Mouse (Mus musculus): ENCODE results near the gene Cideb.

DNA sequence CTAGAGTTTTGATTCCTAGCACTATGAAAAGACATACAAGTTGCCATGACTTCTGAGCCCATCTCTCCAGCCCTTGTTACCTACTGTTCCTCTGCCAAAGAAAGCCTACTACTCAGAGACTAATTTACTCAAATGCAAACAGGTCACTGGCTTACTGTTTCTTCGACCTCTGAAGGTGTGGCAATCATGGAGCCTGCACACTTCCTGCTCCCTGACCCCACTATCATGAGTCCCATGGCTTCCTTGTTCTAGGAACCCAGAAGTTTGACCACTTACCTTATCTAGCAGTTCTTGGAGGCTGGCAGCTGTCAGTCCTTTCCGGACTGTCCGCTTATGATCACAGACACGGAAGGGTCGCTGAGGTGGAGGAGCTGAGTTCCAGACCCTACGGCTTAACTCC is 692 bp downstream of the Cideb start:
- TF ChIP-seq MYOG (IDR thresholded peaks at IDR 0.05; ENCODE audit: control insufficient read depth, extremely low read depth, insufficient read length) (no peak), CTCF (IDR thresholded peaks at IDR 0.05; ENCODE audit: control insufficient read depth, insufficient read depth, insufficient read length) (no peak), MYOD1 (IDR thresholded peaks at IDR 0.05; ENCODE audit: control insufficient read depth, insufficient read length, low read depth) (no peak), CEBPB (IDR thresholded peaks at IDR 0.05; ENCODE audit: low read depth) (no peak), MAX (IDR thresholded peaks at IDR 0.05) (no peak), USF1 (IDR thresholded peaks at IDR 0.05; ENCODE audit: low read depth) (no peak)
